Mouse (Mus musculus) inflammation-experienced regulatory T-cells, adult 6 months (primary cell): ENCODE measurements around the gene Pik3r4. TPM values are rescaled to one million over a fixed set of nuclear protein-coding genes. Genes with fewer than 3 reads are reported as not detected.

Experiments used
- ATAC-seq: one replicate; pipeline ENCODE4 v1.8.0; 2017
- polyA plus RNA-seq, 3 experiments: library from polyadenylated mRNA; unstranded; fragments of 100-300 nt; shearing (Covaris generic); gene quantifications; one replicate each; pipeline ENCODE4 v1.2.1; 2017

The Pik3r4 gene
- polyA plus RNA-seq, 3 experiments from 2014 or later, result 12.7 to 20.8 (median 14.7) TPM

GRCm38 (mm10) chr9:105697764-105698396 lies 55.1 kb downstream of the Pik3r4 start:
- ATAC-seq, result no peak

GRCm38 (mm10) chr9:105700702-105701101 lies 57.9 kb downstream of the Pik3r4 start:
- ATAC-seq, result no peak

- ATAC-seq, result no peak
Measured at GRCm38 (mm10) chr9:105701966-105702365, 59.2 kb downstream of the Pik3r4 start.

GRCm38 (mm10) chr9:105704226-105704932 lies 61.6 kb downstream of the Pik3r4 start:
- no peak for ATAC-seq

GRCm38 (mm10) chr9:105705011-105705410 lies 62.2 kb downstream of the Pik3r4 start:
- no peak for ATAC-seq

- ATAC-seq, result no peak
Measured at GRCm38 (mm10) chr9:105712049-105712448, 69.3 kb downstream of the Pik3r4 start.

- ATAC-seq, result no peak
Measured at GRCm38 (mm10) chr9:105719367-105719766, 76.6 kb downstream of the Pik3r4 start.

GRCm38 (mm10) chr9:105719851-105720395 lies 77.1 kb downstream of the Pik3r4 start:
- ATAC-seq, result no peak

GRCm38 (mm10) chr9:105720430-105720829 lies 77.7 kb downstream of the Pik3r4 start:
- ATAC-seq, result no peak

- no peak for ATAC-seq
Measured at GRCm38 (mm10) chr9:105731976-105732375, 89.2 kb downstream of the Pik3r4 start.

- no peak for ATAC-seq
Measured at GRCm38 (mm10) chr9:105734651-105735050, 91.9 kb downstream of the Pik3r4 start.

GRCm38 (mm10) chr9:105735195-105735594 lies 92.4 kb downstream of the Pik3r4 start:
- ATAC-seq, result no peak

Other genes with a start within 250 kb of the Pik3r4 start
- 10 to 100 TPM; 16.1 to 19.0 (median 17.7) TPM for gene Aste1, start 247.6 kb upstream of the Pik3r4 start, polyA plus RNA-seq
- not detected for gene Nek11, start 247.5 kb upstream of the Pik3r4 start, polyA plus RNA-seq
- 10 to 100 TPM; 13.2 to 22.7 (median 18.4) TPM for gene Atp2c1, start 115.7 kb upstream of the Pik3r4 start, polyA plus RNA-seq
- gene Col6a6, start 185.2 kb downstream of the Pik3r4 start, polyA plus RNA-seq, result under 1 TPM in 1 of 3 experiments, not detected in 2; 0.05 TPM